Mouse (Mus musculus): ENCODE measurements at regions not wholly inside any gene's neighbourhood (a gene's known extent, or its start where the extent isn't known, plus 50 kb on each side); places are given as distances from the start of the nearest gene placed in this dataset.
A peak's percentile ranks its signal among the peaks of the same experiment; 100 is the strongest.

DNA sequence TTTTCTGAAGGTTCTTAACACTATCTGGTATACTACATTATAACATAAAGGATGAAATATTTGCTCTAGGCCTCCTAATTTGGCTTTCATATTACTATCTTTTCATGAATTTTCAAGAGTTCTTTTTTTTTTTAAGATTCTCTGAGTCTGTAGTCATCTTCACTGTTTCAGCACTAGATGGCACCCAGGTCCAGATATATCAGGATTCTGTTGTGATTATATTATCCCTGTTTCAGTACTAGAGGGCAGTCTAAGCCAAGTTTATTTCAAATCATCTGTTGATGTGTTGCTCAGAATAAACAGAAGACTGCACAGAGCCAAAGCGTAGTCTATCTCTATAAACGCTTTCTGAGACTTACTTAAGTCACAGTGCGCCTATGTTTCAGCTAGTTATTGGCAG, 1760.2 kb upstream of the Acvr2a start:
- peak; percentile 2 for DNase-seq

DNA sequence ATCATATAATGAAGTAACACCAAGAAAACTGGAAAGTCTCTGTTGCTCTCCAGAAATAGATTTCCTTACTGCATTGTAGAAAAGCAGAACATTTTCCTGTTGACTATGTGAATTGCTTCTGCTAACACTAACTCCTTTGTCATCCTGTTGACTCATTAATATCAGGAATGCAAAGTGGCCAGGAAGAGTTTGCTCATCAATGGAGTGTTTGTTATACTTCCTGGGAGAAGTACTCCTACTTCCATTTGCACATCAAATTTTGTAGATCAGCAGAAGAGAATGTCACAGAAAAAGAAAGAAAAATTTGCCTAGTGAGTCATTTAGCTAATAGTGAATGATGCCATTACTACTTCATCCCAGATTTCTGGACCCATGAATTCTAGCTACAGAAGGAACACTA, 1739.7 kb upstream of the Acvr2a start:
- DNase-seq: no peak

DNA sequence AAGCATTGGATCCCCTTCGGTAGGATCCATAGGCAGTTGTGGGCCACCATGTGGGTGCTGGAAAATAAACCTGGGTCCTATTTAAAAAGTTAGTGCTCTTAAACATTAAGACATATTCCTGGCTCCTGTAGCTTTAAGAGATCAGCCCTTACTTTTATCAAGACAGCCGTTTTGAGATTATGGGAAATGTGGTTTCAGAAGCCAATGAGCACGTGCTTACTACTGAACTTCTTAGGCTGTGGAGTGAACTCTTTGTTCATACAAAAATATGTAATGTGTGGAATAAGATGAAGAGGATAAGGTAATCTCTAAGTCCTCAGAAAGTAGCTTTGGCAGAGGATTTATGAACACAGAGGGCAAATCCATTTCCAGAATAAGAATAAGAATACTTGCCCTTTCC, 1738.7 kb upstream of the Acvr2a start:
- no peak for DNase-seq

DNA sequence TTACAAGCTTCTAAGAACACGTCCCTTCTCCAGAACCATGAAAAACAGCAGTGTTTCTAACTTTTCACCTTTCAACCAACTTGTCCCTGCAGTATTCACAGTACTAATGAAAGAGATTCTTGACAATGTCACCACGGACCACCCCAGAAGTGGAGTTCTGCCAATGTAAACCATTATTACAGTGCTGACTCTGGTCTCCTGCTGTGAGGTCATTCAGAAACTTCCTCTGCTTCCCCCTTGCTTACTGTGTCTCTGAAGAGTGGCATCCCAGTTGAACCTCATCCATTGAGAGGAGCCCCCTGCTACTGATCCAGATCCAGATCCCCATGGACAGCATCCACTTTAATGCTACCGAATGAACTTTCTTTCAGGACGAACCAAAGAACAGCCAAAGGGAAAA, 1725.3 kb upstream of the Acvr2a start:
- DNase-seq: peak; percentile 37

DNA sequence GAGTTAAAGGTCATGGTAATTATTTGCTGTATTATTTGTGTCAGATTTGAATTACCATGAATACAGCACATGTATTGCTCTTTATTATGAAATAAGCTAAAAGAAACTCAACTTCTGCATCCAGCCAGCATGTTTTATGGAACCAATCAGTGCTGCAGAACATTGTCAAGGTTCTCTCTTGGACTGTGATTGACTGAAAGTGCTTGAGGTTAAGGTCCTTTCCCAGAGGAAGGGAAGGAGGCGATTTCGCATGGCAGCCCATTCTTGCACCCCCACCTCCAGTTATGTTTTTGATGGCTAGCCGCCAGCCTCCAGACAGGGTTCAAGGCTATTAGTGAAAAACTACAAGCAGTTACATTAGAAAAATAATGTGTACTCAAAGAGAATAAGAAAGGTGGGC, 1717.9 kb upstream of the Acvr2a start:
- DNase-seq: peak; percentile 11

DNA sequence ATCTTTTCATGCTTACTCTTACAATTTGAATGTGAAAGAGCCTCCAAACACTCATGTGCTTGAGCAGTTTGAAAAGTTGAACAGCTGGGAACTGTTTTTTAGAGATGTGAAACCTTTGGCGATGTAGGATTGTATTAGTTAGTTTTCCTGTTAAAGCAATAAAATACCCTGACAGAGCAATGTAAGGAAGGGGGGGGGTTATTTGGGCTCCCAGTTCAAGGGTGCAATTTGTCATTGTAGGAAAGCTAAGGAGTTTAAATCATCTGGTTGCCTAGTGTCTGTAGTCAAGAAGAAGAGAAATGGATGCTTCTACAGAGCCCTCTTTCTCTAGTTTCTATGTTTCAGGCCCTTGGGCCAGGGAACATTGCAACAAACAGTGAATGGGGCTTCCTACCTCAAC, 1674.5 kb upstream of the Acvr2a start:
- DNase-seq: no peak

DNA sequence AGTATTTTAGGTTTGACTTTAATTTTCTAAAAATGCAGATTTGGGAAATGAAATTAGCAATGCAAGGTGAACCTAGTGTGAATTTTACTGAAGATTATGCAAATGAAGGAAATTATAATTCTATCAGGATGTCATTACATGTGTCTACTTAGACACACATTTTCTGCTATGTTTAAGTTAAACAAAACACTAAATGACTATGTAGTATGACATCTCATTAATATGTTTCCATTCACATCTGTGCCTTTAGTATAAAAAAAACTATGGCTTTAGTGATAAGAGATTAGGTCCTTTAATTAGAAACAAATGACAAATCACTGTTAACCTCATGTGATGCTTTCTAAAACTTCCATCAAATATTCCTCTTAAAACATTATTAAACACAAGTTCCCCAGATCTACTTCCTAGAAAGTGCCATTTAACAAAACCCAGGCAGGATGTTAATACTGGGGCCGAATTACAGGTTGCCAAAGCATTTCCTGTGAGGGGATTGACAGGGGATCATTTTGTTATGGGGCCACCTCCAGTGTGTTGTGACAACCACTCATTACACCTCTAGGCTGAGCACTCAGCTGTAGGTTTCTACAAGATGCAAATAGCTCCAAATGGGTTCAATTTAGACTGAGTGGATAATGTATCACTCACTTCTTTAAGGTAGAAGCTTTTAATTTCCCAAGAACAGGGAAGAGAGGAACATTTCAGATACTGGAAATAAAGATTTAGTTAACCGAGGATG, 1629.7 kb upstream of the Acvr2a start:
- no peak for DNase-seq

Data from embryo, embryonic 11 days (tissue).